Mouse (Mus musculus): ENCODE measurements around the gene Rpn2. TPM values are rescaled to one million over a fixed set of nuclear protein-coding genes. Genes with fewer than 3 reads are reported as not detected.
A peak's percentile ranks its signal among the peaks of the same experiment; 100 is the strongest.

The Rpn2 gene
- polyA plus RNA-seq, 1 experiment from 2014 or later = 285 TPM

DNA sequence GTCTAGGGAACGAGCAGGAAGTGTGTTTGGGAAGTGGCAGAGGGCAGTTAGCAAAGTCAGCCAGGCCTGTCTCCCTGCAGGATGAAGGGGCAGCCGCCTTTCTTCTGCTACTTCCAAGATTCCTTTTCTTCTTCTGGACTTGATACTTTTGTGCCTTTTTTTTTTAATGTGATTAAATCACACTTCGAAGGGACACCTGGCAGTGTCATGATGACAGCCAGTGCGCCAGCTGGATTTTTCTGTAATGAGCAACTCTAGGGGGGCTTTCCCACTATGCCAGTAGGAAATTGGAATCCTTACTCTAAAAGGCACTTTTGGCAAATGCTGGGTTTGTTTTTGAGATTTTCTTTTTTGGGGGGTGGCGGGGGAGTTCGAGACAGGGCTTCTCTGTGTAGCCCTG, 36.7 kb downstream of the Rpn2 start:
- 94% methylated on average over 6 of the region's 6 CpGs for WGBS
- H3K36me3 ChIP-seq = peaks cover 100% of the 10 kb centered on the region
- no peak overlapping the region for H3K27ac ChIP-seq (replicated peaks)
- DNase-seq (ENCODE audit: low spot score) = no peak
- H3K27me3 ChIP-seq (ENCODE audit: low read depth, poor library complexity, severe bottlenecking) = no peaks in the 10 kb centered on the region
- 0 out of 2 replicates have a peak, but pooled peaks cover 5% of the 10 kb centered on the region for H3K4me1 ChIP-seq
- H3K4me3 ChIP-seq = no peak overlapping the region
- H3K9me3 ChIP-seq (replicated peaks) = no peaks in the 10 kb centered on the region

GRCm38 (mm10) chr2:157316358-157316933, 37.6 kb downstream of the Rpn2 start:
- H3K27me3 ChIP-seq (ENCODE audit: low read depth, poor library complexity, severe bottlenecking) = no peaks in the 10 kb centered on the region
- WGBS = 89% methylated on average over 14 of the region's 14 CpGs
- DNase-seq (ENCODE audit: low spot score) = no peak
- H3K36me3 ChIP-seq = peaks cover 100% of the 10 kb centered on the region
- peaks cover 7% of the 10 kb centered on the region; the same call in 1 of the 2 replicates for H3K4me1 ChIP-seq
- no peak overlapping the region for H3K27ac ChIP-seq (replicated peaks)
- H3K4me3 ChIP-seq = no peak overlapping the region
- no peaks in the 10 kb centered on the region for H3K9me3 ChIP-seq (replicated peaks)

DNA sequence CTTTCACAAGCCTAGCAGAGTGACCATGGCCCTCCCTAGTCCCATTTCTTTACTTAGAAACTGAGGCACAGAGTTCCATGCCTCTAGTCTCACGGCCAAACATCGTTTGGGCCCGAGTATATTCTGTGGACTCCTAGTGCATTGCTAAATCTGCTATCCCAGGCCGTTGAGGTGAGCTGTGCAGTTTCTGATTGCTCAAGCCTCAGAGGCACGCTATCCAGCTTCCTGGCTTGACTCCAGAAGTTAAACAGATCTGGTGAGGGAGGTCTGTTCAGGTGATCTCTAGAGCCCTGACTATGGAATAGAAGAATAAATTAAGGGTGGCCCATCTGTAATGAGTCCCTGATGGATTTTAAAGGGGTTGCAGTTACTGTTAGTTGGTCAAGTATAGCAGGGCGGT, 38.4 kb downstream of the Rpn2 start:
- Histone ChIP-seq H3K27ac (replicated peaks) (no peak overlapping the region), H3K4me3 (no peak overlapping the region), H3K36me3 (peaks cover 100% of the 10 kb centered on the region), H3K27me3 (ENCODE audit: low read depth, poor library complexity, severe bottlenecking) (no peaks in the 10 kb centered on the region), H3K9me3 (replicated peaks) (no peaks in the 10 kb centered on the region), H3K4me1 (peaks cover 7% of the 10 kb centered on the region; the same call in 1 of the 2 replicates)
- WGBS = 98% methylated on average over 6 of the region's 6 CpGs
- no peak for DNase-seq (ENCODE audit: low spot score)

- no peaks in the 10 kb centered on the region for H3K27me3 ChIP-seq (ENCODE audit: low read depth, poor library complexity, severe bottlenecking)
- H3K9me3 ChIP-seq (replicated peaks) = no peaks in the 10 kb centered on the region
- H3K27ac ChIP-seq (replicated peaks) = no peak overlapping the region
- peaks cover 100% of the 10 kb centered on the region for H3K36me3 ChIP-seq
- H3K4me3 ChIP-seq = no peak overlapping the region
- H3K4me1 ChIP-seq = peaks cover 2% of the 10 kb centered on the region; the same call in 1 of the 2 replicates
- DNase-seq (ENCODE audit: low spot score) = no peak
- 90% methylated on average over 8 of the region's 8 CpGs for WGBS
These were observed 41.3 kb downstream of the Rpn2 start for GRCm38 (mm10) chr2:157320135-157320534.

- no peak for DNase-seq (ENCODE audit: low spot score)
- no peak overlapping the region for H3K27ac ChIP-seq (replicated peaks)
- 46% methylated on average over 5 of the region's 5 CpGs for WGBS
- no peak overlapping the region for H3K4me3 ChIP-seq
- no peaks in the 10 kb centered on the region for H3K27me3 ChIP-seq (ENCODE audit: low read depth, poor library complexity, severe bottlenecking)
- peaks cover 100% of the 10 kb centered on the region for H3K36me3 ChIP-seq
- H3K9me3 ChIP-seq (replicated peaks) = no peaks in the 10 kb centered on the region
- peaks cover 2% of the 10 kb centered on the region; the same call in 1 of the 2 replicates for H3K4me1 ChIP-seq
These were observed 42.1 kb downstream of the Rpn2 start for GRCm38 (mm10) chr2:157320886-157321285.

DNA sequence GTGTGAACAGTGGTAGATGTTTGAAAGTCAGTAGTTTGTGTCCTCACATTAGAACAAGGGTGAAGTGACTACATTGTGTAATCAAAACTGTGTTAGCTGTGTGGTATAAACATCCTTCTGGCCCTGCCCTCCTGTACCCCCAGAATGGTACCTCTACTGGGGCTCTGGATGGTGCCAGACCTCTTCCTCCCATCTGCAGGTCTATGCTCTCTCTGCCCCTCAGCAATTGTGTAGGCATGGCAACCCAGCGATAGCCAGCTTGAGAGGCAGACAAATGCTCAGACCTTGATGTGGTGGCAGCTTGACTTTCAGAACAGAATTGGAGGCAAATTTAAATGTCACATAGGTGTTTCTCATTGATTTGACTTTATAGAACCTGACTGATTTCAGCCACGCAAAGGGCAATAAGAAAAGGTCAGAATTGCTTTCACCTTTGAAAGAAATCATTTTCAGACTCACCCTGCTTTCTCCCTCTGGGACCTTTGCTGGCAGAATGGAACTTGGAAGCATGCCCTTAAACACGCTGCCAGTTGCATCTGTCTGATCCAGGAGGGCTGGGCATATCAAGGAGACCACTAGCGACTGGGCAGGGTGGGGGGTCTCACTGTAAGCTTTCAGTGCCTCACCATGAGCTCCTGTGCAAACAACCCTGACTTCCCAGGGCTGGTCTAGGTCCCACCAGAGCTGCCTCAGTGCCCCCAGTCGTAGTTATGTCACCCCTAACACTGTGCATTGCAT, 43.4 kb downstream of the Rpn2 start:
- peaks cover 100% of the 10 kb centered on the region for H3K36me3 ChIP-seq
- H3K4me3 ChIP-seq = no peak overlapping the region
- H3K9me3 ChIP-seq (replicated peaks) = no peaks in the 10 kb centered on the region
- H3K27me3 ChIP-seq (ENCODE audit: low read depth, poor library complexity, severe bottlenecking) = no peaks in the 10 kb centered on the region
- WGBS = 97% methylated on average over 5 of the region's 5 CpGs
- H3K27ac ChIP-seq (replicated peaks) = no peak overlapping the region
- no peak for DNase-seq (ENCODE audit: low spot score)
- peaks cover 4% of the 10 kb centered on the region for H3K4me1 ChIP-seq

DNA sequence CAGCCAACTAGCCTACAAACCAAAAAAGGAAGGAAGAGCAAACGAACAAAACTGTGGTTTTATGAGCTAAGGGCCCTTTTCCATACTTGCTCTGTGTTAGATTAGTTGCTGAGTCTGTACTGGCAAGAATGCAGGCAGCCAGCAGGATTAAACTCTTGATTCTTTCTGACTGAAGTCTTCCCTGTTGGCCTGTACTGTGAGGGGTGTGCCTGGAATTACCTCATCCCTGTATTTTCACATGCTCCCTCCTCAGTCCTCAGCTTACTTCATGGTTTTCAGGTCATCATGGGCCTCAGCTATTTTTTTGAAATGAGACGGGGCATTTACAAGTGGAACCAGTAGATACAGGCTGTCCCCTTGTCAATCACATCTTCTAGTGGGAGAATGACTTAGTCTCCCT, 46.4 kb downstream of the Rpn2 start:
- H3K27me3 ChIP-seq (ENCODE audit: low read depth, poor library complexity, severe bottlenecking) = no peaks in the 10 kb centered on the region
- peaks cover 33% of the 10 kb centered on the region for H3K4me1 ChIP-seq
- H3K9me3 ChIP-seq (replicated peaks) = no peaks in the 10 kb centered on the region
- WGBS = 90% methylated on average over 2 of the region's 2 CpGs
- no peak overlapping the region for H3K4me3 ChIP-seq
- no peak overlapping the region for H3K27ac ChIP-seq (replicated peaks)
- no peak for DNase-seq (ENCODE audit: low spot score)
- peaks cover 81% of the 10 kb centered on the region for H3K36me3 ChIP-seq

- Histone ChIP-seq H3K4me1 (peaks cover 49% of the 10 kb centered on the region), H3K27me3 (ENCODE audit: low read depth, poor library complexity, severe bottlenecking) (no peaks in the 10 kb centered on the region), H3K4me3 (peak overlapping the region; percentile 25; the same call in 1 of the 2 replicates), H3K9me3 (replicated peaks) (no peaks in the 10 kb centered on the region), H3K36me3 (peaks cover 52% of the 10 kb centered on the region), H3K27ac (replicated peaks) (peak overlapping the region; percentile 83)
- WGBS = 21% methylated on average over 5 of the region's 5 CpGs
- DNase-seq (ENCODE audit: low spot score) = peak; percentile 43
These were observed 49.3 kb downstream of the Rpn2 start for GRCm38 (mm10) chr2:157328106-157328505.

- Histone ChIP-seq H3K27ac (replicated peaks) (peak overlapping the region; percentile 83), H3K9me3 (replicated peaks) (no peaks in the 10 kb centered on the region), H3K4me1 (peaks cover 49% of the 10 kb centered on the region), H3K4me3 (peak overlapping the region; percentile 25; the same call in 1 of the 2 replicates), H3K36me3 (peaks cover 47% of the 10 kb centered on the region), H3K27me3 (ENCODE audit: low read depth, poor library complexity, severe bottlenecking) (no peaks in the 10 kb centered on the region)
- peak; percentile 75 for DNase-seq (ENCODE audit: low spot score)
- 10% methylated on average over 11 of the region's 11 CpGs for WGBS
These were observed 49.8 kb downstream of the Rpn2 start for GRCm38 (mm10) chr2:157328570-157328969.

GRCm38 (mm10) chr2:157332059-157332458, 53.2 kb downstream of the Rpn2 start:
- Histone ChIP-seq H3K36me3 (peaks cover 12% of the 10 kb centered on the region), H3K27me3 (ENCODE audit: low read depth, poor library complexity, severe bottlenecking) (no peaks in the 10 kb centered on the region), H3K9me3 (replicated peaks) (no peaks in the 10 kb centered on the region), H3K4me3 (no peak overlapping the region), H3K4me1 (peaks cover 66% of the 10 kb centered on the region), H3K27ac (replicated peaks) (peak overlapping the region; percentile 70)
- 92% methylated on average over 5 of the region's 5 CpGs for WGBS
- no peak for DNase-seq (ENCODE audit: low spot score)

GRCm38 (mm10) chr2:157338663-157339062, 59.8 kb downstream of the Rpn2 start:
- H3K4me1 ChIP-seq = peaks cover 69% of the 10 kb centered on the region
- peak overlapping the region; percentile 91 for H3K27ac ChIP-seq (replicated peaks)
- H3K9me3 ChIP-seq (replicated peaks) = no peaks in the 10 kb centered on the region
- DNase-seq (ENCODE audit: low spot score) = peak; percentile 79
- H3K27me3 ChIP-seq (ENCODE audit: low read depth, poor library complexity, severe bottlenecking) = no peaks in the 10 kb centered on the region
- no peaks in the 10 kb centered on the region for H3K36me3 ChIP-seq
- 36% methylated on average over 5 of the region's 5 CpGs for WGBS
- H3K4me3 ChIP-seq = no peak overlapping the region

DNA sequence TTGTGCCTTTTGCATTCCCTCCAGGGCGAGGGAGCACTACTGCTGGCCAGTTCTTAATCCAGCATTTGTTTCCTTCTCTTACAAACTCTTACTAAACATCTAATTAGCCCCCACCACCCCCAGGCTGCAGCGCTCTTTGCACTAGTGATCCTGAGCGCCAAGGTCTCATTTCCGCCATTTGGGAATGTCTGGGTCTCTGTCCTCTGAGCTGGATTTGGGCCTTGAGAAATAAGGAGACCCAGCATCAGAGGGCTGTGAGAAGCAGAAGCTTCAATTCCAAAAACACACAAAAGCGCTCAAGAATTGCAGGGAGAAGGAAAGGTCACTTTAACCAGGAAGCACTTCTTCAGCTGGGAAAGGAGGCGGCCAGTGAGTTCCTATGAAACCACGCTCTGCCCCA, 60.7 kb downstream of the Rpn2 start:
- Histone ChIP-seq H3K9me3 (replicated peaks) (no peaks in the 10 kb centered on the region), H3K27ac (replicated peaks) (peak overlapping the region; percentile 91), H3K36me3 (no peaks in the 10 kb centered on the region), H3K4me3 (no peak overlapping the region), H3K27me3 (ENCODE audit: low read depth, poor library complexity, severe bottlenecking) (no peaks in the 10 kb centered on the region), H3K4me1 (peaks cover 67% of the 10 kb centered on the region)
- 76% methylated on average over 7 of the region's 7 CpGs for WGBS
- no peak for DNase-seq (ENCODE audit: low spot score)

DNA sequence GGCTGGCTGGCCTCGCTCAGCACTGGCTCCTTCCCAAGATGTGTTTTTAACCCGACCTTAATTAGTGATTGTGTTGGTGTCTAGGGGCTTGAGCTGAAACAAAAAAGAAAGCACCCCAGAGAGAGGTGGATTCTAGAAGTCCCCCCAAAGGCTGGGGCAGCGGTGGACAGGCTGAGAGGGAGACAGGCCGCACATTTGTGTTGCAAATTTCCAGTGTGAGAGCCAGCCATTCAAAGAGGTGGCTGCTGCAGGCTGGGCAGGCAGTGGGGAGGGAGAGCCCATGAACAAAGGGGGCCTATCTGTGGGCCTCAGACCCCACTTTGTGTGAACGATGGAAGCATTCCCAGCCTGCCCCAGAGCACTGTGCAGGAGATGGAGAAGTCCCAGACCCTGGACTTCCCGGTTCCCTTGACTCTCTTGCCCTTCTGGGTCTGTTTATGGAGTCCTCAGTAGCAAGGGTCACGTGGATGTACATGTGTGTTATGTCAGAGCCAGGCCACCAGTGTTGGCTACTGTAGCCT, 61.5 kb downstream of the Rpn2 start:
- peak overlapping the region; percentile 91 for H3K27ac ChIP-seq (replicated peaks)
- peaks cover 60% of the 10 kb centered on the region for H3K4me1 ChIP-seq
- DNase-seq (ENCODE audit: low spot score) = peak; percentile 61
- H3K27me3 ChIP-seq (ENCODE audit: low read depth, poor library complexity, severe bottlenecking) = no peaks in the 10 kb centered on the region
- WGBS = 33% methylated on average over 7 of the region's 7 CpGs
- no peaks in the 10 kb centered on the region for H3K36me3 ChIP-seq
- H3K9me3 ChIP-seq (replicated peaks) = no peaks in the 10 kb centered on the region
- H3K4me3 ChIP-seq = peak overlapping the region; percentile 4; the same call in 1 of the 2 replicates

Data from midbrain, embryonic 10.5 days (tissue).